Mouse (Mus musculus) cerebellum, postnatal 4 days (tissue): Measurements from ENCODE around the gene Atf5.

Source experiments
- DNase-seq, 2 experiments: peaks; one replicate each; pipeline ENCODE4 v3.0.0; 2022; ENCODE audit warnings: low spot score in 2 of 2, mixed read lengths in 1 of 2

Gene Atf5

GRCm38 (mm10) chr7:44816470-44817021 is at the start of gene Atf5:
TSS of gene Atf5 (minus strand) at chr7:44816658.
- DNase-seq = peak in 1 of 2 experiments; percentile 73

GRCm38 (mm10) chr7:44864595-44865542 is 48.4 kb upstream of the Atf5 start:
- DNase-seq = no peak

- no peak for DNase-seq
Observed at GRCm38 (mm10) chr7:44863982-44864494, 47.6 kb upstream of the Atf5 start.

GRCm38 (mm10) chr7:44863210-44863609 is 46.8 kb upstream of the Atf5 start:
- no peak for DNase-seq

- DNase-seq = no peak
Observed at GRCm38 (mm10) chr7:44862434-44862833, 46.0 kb upstream of the Atf5 start.

GRCm38 (mm10) chr7:44861429-44861816 is 45.0 kb upstream of the Atf5 start:
- no peak for DNase-seq

GRCm38 (mm10) chr7:44860576-44861428 is 44.3 kb upstream of the Atf5 start:
- peak; percentile 57 to 82 for DNase-seq

- no peak for DNase-seq
Observed at GRCm38 (mm10) chr7:44859896-44860295, 43.4 kb upstream of the Atf5 start.

GRCm38 (mm10) chr7:44857905-44858304 is 41.4 kb upstream of the Atf5 start:
- no peak for DNase-seq

GRCm38 (mm10) chr7:44857042-44857552 is 40.6 kb upstream of the Atf5 start, which contains the start of gene Pnkp:
TSS of gene Pnkp (plus strand) at chr7:44857139.
- DNase-seq = peak; percentile 67 to 83

GRCm38 (mm10) chr7:44856265-44856916 is 39.9 kb upstream of the Atf5 start:
- DNase-seq = no peak

- DNase-seq = no peak
Observed at GRCm38 (mm10) chr7:44855036-44855435, 38.6 kb upstream of the Atf5 start.

GRCm38 (mm10) chr7:44854356-44855031 is 38.0 kb upstream of the Atf5 start:
- peak; percentile 51 to 75 for DNase-seq

GRCm38 (mm10) chr7:44853596-44854355 is 37.3 kb upstream of the Atf5 start:
- DNase-seq = no peak

- no peak for DNase-seq
Observed at GRCm38 (mm10) chr7:44853065-44853464, 36.6 kb upstream of the Atf5 start.

GRCm38 (mm10) chr7:44852259-44853027 is 36.0 kb upstream of the Atf5 start:
- DNase-seq = no peak

GRCm38 (mm10) chr7:44851625-44852234 is 35.3 kb upstream of the Atf5 start:
- no peak for DNase-seq

- no peak for DNase-seq
Observed at GRCm38 (mm10) chr7:44850789-44851624, 34.5 kb upstream of the Atf5 start.
